Mouse (Mus musculus) lung, adult 2 months (tissue): ENCODE data around the gene Vezt.

Experiments used
- CTCF ChIP-seq: fragments of 200-500 bp; IDR thresholded peaks from 2 replicates; pipeline ENCODE4 v1.5.1; 2011; ENCODE audit warnings: mild to moderate bottlenecking, low read length, control low read depth; ENCODE audit not compliant: insufficient read depth
- POLR2A ChIP-seq: fragments of 200-500 bp; IDR thresholded peaks from 2 replicates; pipeline ENCODE4 v1.6.1; 2011; ENCODE audit warnings: low read depth, mild to moderate bottlenecking, control low read depth, low read length, borderline replicate concordance; ENCODE audit errors: extremely low read depth

DNA sequence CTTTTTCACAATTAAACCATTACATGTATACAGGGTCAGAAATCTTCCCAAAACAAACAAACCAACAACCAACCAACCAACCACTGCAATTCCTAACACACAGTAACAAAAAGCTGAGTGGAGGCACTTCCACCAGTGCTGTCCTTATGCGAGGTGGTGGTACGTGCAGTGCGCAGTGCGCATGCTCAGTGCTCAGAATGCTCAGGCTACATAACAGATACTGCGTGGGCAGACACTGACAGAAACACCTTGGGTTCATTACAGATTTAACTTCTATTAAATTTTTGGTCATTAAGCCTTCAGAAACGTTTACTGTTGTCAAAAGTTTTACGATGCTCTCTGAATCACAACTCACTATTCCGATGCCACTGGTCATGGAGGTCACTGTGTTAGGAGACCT lies 18.2 kb downstream of the Vezt start:
- TF ChIP-seq CTCF (no peak), POLR2A (no peak)
